Comparison of ENCODE assay signal across 32 mouse cellular contexts in genomic region chr12:35925402-35925801, GRCm38 (mm10). TPM values are rescaled to one million over a fixed set of nuclear protein-coding genes. Genes with fewer than 3 reads are reported as not detected.
A peak's percentile ranks its signal among the peaks of the same experiment; 100 is the strongest.
DNase-seq lines count a peak whose midpoint lies in the region; ATAC-seq and TF ChIP-seq lines count a peak whose summit lies in the region.
"Had no signal": no experiment of that assay in that cellular context is flagged by ENCODE, and none has a peak within 500 bp of the region (broad histone marks: within the 10 kb centered on the region; RNA-seq: fewer than 3 reads in every experiment).

Gene Agr3, plus strand, starts transcription at chr12:35925620.

- DNase-seq in heart, adult 11 months: peak; percentile 40
- DNase-seq in heart, postnatal 4 days: no peak
- peak; percentile 2 for DNase-seq in lung, postnatal 25 days (ENCODE audit: low spot score)
- no peak for DNase-seq in lung, adult 2 months
- DNase-seq in embryonic facial prominence, embryonic 14.5 days (ENCODE audit: low spot score): peak; percentile 61
- DNase-seq in stomach, postnatal 0 days (ENCODE audit: low spot score): peak; percentile 47
- DNase-seq in cerebellum, postnatal 10 days: no peak
- DNase-seq: adrenal gland, adult 2 months; adrenal gland, postnatal 25 days; cerebellum, adult 18-20 months; cerebellum, adult 9-10 months; cerebellum, postnatal 25 days; gastrocnemius, postnatal 10 days; gastrocnemius, postnatal 36 days had no signal

- H3K4me3 ChIP-seq in lung, adult 2 months (replicated peaks; ENCODE audit: extremely low read depth, low read depth, low read length): no peak within 1 kb of the TSS
- no peak within 1 kb of the TSS for H3K4me3 ChIP-seq in embryonic facial prominence, embryonic 14.5 days (ENCODE audit: low read depth, low read length)
- H3K4me3 ChIP-seq in stomach, postnatal 0 days (ENCODE audit: low read depth, low read length): no peak within 1 kb of the TSS
- H3K4me3 ChIP-seq: embryonic facial prominence, embryonic 15.5 days; hindbrain, embryonic 10.5 days had no signal

- no peaks in the 10 kb centered on the region for H3K9me3 ChIP-seq in embryonic facial prominence, embryonic 14.5 days (ENCODE audit: control insufficient read depth, low read length)
- no peaks in the 10 kb centered on the region for H3K9me3 ChIP-seq in stomach, postnatal 0 days (ENCODE audit: control insufficient read depth, low read length)
- H3K9me3 ChIP-seq: embryonic facial prominence, embryonic 15.5 days; hindbrain, embryonic 10.5 days had no signal

- ATAC-seq in embryonic facial prominence, embryonic 14.5 days (ENCODE audit: low read depth): peak; percentile 86; the same call in 1 of the 2 replicates
- ATAC-seq in stomach, postnatal 0 days (ENCODE audit: low FRiP score, low TSS enrichment): peak; percentile 69; the same call in 1 of the 2 replicates
- ATAC-seq: CD4-positive, CD25-positive, alpha-beta regulatory T cell, adult 4 months; forebrain, embryonic 16.5 days; hindbrain, postnatal 0 days; inflammation-experienced regulatory T-cells, adult 6 months; intestine, embryonic 16.5 days had no signal

- no peak for TF ChIP-seq POLR2A in lung, adult 2 months (IDR thresholded peaks at IDR 0.05; ENCODE audit: borderline replicate concordance, extremely low read depth, low read depth, low read length)

- no peak for TF ChIP-seq CTCF in lung, adult 2 months (IDR thresholded peaks at IDR 0.05; ENCODE audit: insufficient read depth, low read length)
- TF ChIP-seq CTCF in stomach, postnatal 0 days (IDR thresholded peaks at IDR 0.05; ENCODE audit: low read depth): no peak

- TF ChIP-seq EP300 in stomach, postnatal 0 days (optimal IDR thresholded peaks at IDR 0.05): no peak

- H3K36me3 ChIP-seq in embryonic facial prominence, embryonic 14.5 days (ENCODE audit: control insufficient read depth, insufficient read depth, low read length): no peaks in the 10 kb centered on the region
- H3K36me3 ChIP-seq in stomach, postnatal 0 days (ENCODE audit: control insufficient read depth, insufficient read depth, low read length): no peaks in the 10 kb centered on the region
- H3K36me3 ChIP-seq: embryonic facial prominence, embryonic 15.5 days; hindbrain, embryonic 10.5 days had no signal

- 83% methylated on average over 9 of the region's 9 CpGs for WGBS in lung, adult 2 months
- WGBS in embryonic facial prominence, embryonic 14.5 days: 68% methylated on average over 9 of the region's 9 CpGs
- 59% methylated on average over 9 of the region's 9 CpGs for WGBS in stomach, postnatal 0 days

- H3K27me3 ChIP-seq in embryonic facial prominence, embryonic 14.5 days (replicated peaks; ENCODE audit: control insufficient read depth, insufficient read depth, low read length): no peaks in the 10 kb centered on the region
- no peaks in the 10 kb centered on the region for H3K27me3 ChIP-seq in stomach, postnatal 0 days (ENCODE audit: control insufficient read depth, insufficient read depth, low read length)
- H3K27me3 ChIP-seq: embryonic facial prominence, embryonic 15.5 days had no signal

- H3K27ac ChIP-seq in embryonic facial prominence, embryonic 14.5 days (replicated peaks; ENCODE audit: low read depth, low read length): no peak within 1 kb of the TSS
- H3K27ac ChIP-seq in stomach, postnatal 0 days (replicated peaks): no peak within 1 kb of the TSS
- H3K27ac ChIP-seq: embryonic facial prominence, embryonic 15.5 days; hindbrain, embryonic 10.5 days; hindbrain, embryonic 14.5 days; hindbrain, postnatal 0 days had no signal

- H3K4me2 ChIP-seq in embryonic facial prominence, embryonic 14.5 days (ENCODE audit: low read depth, low read length): no peak within 1 kb of the TSS
- H3K4me2 ChIP-seq in stomach, postnatal 0 days (replicated peaks; ENCODE audit: low read depth): no peak within 1 kb of the TSS
- H3K4me2 ChIP-seq: embryonic facial prominence, embryonic 15.5 days; heart, embryonic 11.5 days; hindbrain, embryonic 14.5 days had no signal

- no peaks in the 10 kb centered on the region for H3K4me1 ChIP-seq in lung, adult 2 months (ENCODE audit: control insufficient read depth, insufficient read depth, low read length)
- H3K4me1 ChIP-seq in embryonic facial prominence, embryonic 14.5 days (ENCODE audit: control insufficient read depth, insufficient read depth, low read length): no peaks in the 10 kb centered on the region
- no peaks in the 10 kb centered on the region for H3K4me1 ChIP-seq in stomach, postnatal 0 days (replicated peaks; ENCODE audit: control insufficient read depth, insufficient read depth)
- H3K4me1 ChIP-seq: embryonic facial prominence, embryonic 15.5 days; hindbrain, embryonic 10.5 days had no signal

- no peak within 1 kb of the TSS for H3K9ac ChIP-seq in embryonic facial prominence, embryonic 14.5 days (ENCODE audit: low read depth, low read length)
- H3K9ac ChIP-seq in stomach, postnatal 0 days (ENCODE audit: low read length): no peak within 1 kb of the TSS
- H3K9ac ChIP-seq: embryonic facial prominence, embryonic 15.5 days; hindbrain, embryonic 14.5 days had no signal

RNA-seq across cellular contexts. Expression of gene Agr3, which starts in this region (rescaled TPM):
- total RNA-seq in heart, postnatal 4 days (2021): not detected
- polyA plus RNA-seq in lung, adult 2 months (2012; rRNA removed): 1.6 and 2.6 TPM in 2 replicates
- 2.1 and 4.0 TPM in 2 replicates for polyA plus RNA-seq in embryonic facial prominence, embryonic 14.5 days (2014; fragmentation: Nextera tagmentation; extraction: Ambion mirVana)
- polyA plus RNA-seq in stomach, postnatal 0 days (2015; fragmentation: Nextera tagmentation; extraction: Ambion mirVana): 0.97 and 1.2 TPM in 2 replicates
- total RNA-seq: adrenal gland, adult 2 months; adrenal gland, postnatal 25 days; common myeloid progenitor, adult 5-6 weeks; gastrocnemius, adult 18-20 months; gastrocnemius, postnatal 10 days; gastrocnemius, postnatal 36 days; granulocyte monocyte progenitor cell, adult 5-6 weeks; heart, adult 8-10 months; heart, postnatal 25 days; hindbrain, postnatal 0 days; MEL had no signal
- polyA plus RNA-seq: adrenal gland, adult 2 months; C2C12; CD4-positive, CD25-positive, alpha-beta regulatory T cell, adult 4 months; forebrain, embryonic 16.5 days; heart, embryonic 11.5 days; heart, embryonic 14.5 days; heart, postnatal 0 days; hindbrain, embryonic 10.5 days; inflammation-experienced regulatory T-cells, adult 6 months had no signal

Comparison
In these comparisons a context has a peak if more than half of its experiments do, and no peak if none do; other contexts are left out.
1. DNase-seq: peak in heart, adult 11 months (single experiment), lung, postnatal 25 days (single experiment), embryonic facial prominence, embryonic 14.5 days (single experiment) and stomach, postnatal 0 days (single experiment); none in heart, postnatal 4 days (single experiment), lung, adult 2 months (single experiment) and cerebellum, postnatal 10 days (0 of 2).